Mouse (Mus musculus) right cerebral cortex, adult 2 months (tissue): ENCODE measurements at regions not wholly inside any gene's neighbourhood (a gene's known extent, or its start where the extent isn't known, plus 50 kb on each side); places are given as distances from the start of the nearest gene placed in this dataset.

ENCODE experiments used
- DNase-seq, 2 experiments: peaks; one replicate each; pipeline ENCODE4 v3.0.0; 2021 to 2022; ENCODE audit warnings: low spot score in 2 of 2

GRCm38 (mm10) chr5:62997464-62997863 lies 183.8 kb downstream of the Dthd1 start:
- DNase-seq: no peak

DNA sequence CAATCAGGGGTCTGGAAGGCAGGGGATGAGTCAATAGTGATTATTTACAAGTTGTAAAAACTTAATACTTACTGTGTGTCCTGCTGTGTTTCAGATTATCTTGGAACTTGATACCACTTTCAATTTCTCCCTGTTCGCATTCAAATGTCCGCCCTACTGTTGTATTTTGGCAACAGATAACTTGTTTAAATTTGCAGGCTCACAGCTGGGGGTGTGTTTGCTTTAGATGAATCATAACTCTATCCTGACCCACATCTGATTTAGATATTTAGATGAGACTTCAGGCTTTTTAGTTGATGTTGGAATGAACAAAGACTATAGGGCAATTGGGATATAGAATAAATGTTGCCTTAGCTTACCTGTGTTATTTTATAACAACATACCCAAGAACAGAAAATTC lies 220.8 kb downstream of the Dthd1 start:
- DNase-seq: peak in 1 of 2 experiments; percentile 12

- DNase-seq: no peak
Measured at GRCm38 (mm10) chr5:63045751-63046150, 232.1 kb downstream of the Dthd1 start.

DNA sequence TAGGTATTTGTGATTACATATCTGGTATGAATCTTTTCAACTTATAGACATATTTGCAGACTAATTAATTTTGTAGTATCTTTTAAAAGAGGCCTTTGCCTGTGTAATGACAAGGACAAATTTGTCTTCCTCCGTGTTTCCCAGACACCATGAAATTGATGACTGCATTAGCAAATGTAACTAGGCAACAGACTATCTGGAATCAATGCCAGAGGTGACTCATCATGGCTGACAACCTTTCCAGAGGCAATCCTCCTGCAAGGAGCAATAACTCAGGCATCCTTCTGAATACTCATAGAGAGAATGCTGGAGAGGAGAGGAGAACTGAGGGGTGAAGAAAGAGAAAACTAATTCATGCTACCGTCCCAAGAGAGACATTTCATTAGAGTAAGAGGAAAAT lies 249.7 kb downstream of the Dthd1 start:
- peak in 1 of 2 experiments; percentile 5 for DNase-seq

GRCm38 (mm10) chr5:63066872-63067271 lies 253.2 kb downstream of the Dthd1 start:
- DNase-seq: no peak

- peak in 1 of 2 experiments; percentile 20 for DNase-seq
Measured at GRCm38 (mm10) chr5:63098129-63098528, 284.5 kb downstream of the Dthd1 start.

DNA sequence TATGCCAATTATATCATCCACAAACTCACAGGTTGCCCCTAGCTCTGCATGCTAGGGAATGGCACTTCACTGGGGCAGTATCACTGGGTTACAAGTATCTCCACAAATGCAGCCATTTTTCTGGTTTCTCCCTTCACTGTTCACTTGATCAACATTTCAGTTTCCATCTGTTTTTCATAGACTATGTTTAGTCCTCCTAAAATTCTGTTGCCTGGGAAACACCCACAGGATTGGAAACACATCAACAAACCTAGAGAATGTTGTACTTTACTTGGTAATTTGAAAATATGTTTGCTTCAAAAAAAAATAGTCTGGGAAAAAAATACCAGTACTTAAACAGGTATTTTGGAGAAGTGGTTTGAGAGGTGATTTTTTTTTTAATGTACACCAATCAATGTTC lies 318.9 kb downstream of the Dthd1 start:
- DNase-seq: peak; percentile 18 to 22

DNA sequence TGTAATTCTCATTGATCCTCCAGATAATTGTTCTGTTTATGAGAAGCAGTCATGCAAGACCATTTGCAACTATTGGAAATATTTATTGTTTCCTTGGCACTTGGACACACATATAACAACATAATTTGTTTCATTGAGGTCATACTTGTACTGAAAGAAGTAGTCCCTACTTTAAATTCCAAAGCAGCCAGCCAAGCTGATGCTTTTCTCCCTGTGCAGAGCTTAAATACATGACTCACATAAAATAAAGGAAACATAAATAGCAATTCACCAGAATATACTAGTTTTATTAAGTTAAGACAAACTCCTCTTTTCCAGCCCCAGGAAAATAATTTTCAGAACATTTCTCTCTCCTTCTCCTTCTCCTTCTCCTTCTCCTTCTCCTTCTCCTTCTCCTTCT lies 324.3 kb downstream of the Dthd1 start:
- no peak for DNase-seq

DNA sequence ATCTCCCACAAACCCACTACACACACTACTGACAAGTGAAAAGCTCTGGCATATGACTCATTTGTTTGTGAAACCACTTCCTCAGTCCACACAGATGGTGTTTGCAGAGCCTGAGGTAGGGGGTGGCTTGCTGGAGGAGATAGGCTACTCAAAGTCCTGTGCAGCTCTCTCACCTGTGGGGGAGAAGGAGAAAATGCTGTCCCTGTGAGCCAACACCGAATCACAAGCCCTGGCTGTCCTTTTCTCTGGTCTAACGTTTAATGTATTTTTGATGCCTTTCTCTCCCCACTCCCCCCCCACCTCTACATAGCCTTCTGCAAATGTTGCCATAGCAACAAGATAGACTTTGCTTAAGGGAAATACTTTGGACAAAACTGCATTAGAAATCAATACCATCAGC lies 356.1 kb downstream of the Dthd1 start:
- DNase-seq: peak; percentile 61 to 67

- DNase-seq: no peak
Measured at GRCm38 (mm10) chr5:63170493-63170892, 356.9 kb downstream of the Dthd1 start.

GRCm38 (mm10) chr5:63213381-63213780 lies 399.8 kb downstream of the Dthd1 start:
- no peak for DNase-seq

DNA sequence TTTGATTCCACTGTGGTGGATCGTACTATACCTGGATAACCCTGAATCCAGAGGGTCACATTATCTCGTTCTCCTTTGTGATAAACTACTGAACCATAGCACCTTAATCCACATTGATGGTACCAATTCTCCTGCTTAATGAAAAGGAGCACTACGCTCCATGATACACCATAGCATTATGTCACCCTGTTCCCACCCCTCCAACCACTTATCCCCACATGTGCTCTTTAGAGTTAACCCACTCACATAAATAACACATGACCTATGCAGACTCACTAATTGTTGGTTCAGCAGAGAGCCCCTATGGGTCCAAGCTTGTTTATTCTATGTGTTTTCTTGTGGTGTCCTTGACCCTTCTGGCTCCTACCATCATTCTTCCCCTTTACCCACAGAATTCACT lies 405.8 kb downstream of the Dthd1 start:
- DNase-seq: no peak

DNA sequence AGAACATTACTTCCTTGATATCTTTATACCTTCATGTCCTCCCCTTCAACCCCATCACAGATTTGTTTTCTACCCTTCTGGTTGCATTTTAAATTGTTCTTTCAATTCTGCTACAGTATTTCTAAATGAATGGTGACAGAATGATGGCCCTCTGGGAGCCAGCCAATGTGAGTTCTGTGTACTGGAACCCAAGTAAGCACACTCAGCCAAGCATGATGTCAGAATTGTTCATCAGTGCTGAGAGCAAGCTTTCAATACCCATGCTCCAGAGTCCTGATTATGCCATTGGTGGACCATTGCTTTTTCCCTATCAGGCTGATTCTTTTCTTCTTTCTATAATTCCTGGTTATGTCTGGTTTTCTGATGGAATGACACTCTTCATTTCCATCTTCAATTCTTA lies 386.3 kb upstream of the Nwd2 start:
- DNase-seq: no peak
